Mouse (Mus musculus) midbrain, embryonic 11.5 days (tissue): Measurements from ENCODE around the gene Tbx10. TPM values are rescaled to one million over a fixed set of nuclear protein-coding genes. Genes with fewer than 3 reads are reported as not detected.
A peak's percentile ranks its signal among the peaks of the same experiment; 100 is the strongest.
"Not testable (repeated sequence)": the region's sequence is repeated elsewhere in the genome, so short reads cannot be mapped to it uniquely, and the experiment has no call there.

Experiments
- ATAC-seq: fragments of 200-750 bp; cut with Nextera tagmentation; 2 replicates; pipeline ENCODE4 v1.8.0; 2017; ENCODE audit warnings: moderate TSS enrichment, moderate library complexity; ENCODE audit not compliant: low FRiP score
- DNase-seq: peaks from one replicate; pipeline ENCODE4 v3.0.0; 2015; ENCODE audit warnings: low spot score; ENCODE audit errors: missing footprints
- H3K27ac ChIP-seq: fragments of 300-500 bp; sonication (generic); 2 replicates; pipeline ENCODE4 v1.5.1; 2014; ENCODE audit warnings: low read depth, low read length
- H3K27me3 ChIP-seq: fragments of 300-500 bp; sonication (generic); 2 replicates; pipeline ENCODE4 v1.6.1; 2014; ENCODE audit warnings: mild to moderate bottlenecking, low read length, moderate library complexity, mixed read lengths; ENCODE audit not compliant: control insufficient read depth, insufficient read depth
- H3K36me3 ChIP-seq: fragments of 300-500 bp; sonication (generic); 2 replicates; pipeline ENCODE4 v1.6.1; 2014; ENCODE audit warnings: mild to moderate bottlenecking, low read length, moderate library complexity, mixed read lengths; ENCODE audit not compliant: control insufficient read depth, insufficient read depth
- H3K4me1 ChIP-seq: fragments of 300-500 bp; sonication (generic); 2 replicates; pipeline ENCODE4 v1.6.1; 2014; ENCODE audit warnings: low read length; ENCODE audit not compliant: control insufficient read depth, insufficient read depth
- H3K4me2 ChIP-seq: fragments of 300-500 bp; sonication (generic); 2 replicates; pipeline ENCODE4 v1.6.1; 2014; ENCODE audit warnings: mild to moderate bottlenecking, moderate library complexity
- H3K4me3 ChIP-seq: fragments of 300-500 bp; sonication (generic); 2 replicates; pipeline ENCODE4 v1.5.1; 2014; ENCODE audit warnings: low read depth, low read length
- H3K9ac ChIP-seq: fragments of 300-500 bp; sonication (generic); 2 replicates; pipeline ENCODE4 v1.6.1; 2014; ENCODE audit warnings: low read length
- H3K9me3 ChIP-seq: fragments of 300-500 bp; sonication (generic); 2 replicates; pipeline ENCODE4 v1.6.1; 2016; ENCODE audit warnings: low read length; ENCODE audit not compliant: control insufficient read depth
- WGBS: fragments of 180-500 bp; shearing (Covaris S2); extraction: QIAGEN DNeasy Blood & Tissue Kit; methylation state at CpG from one replicate; pipeline ENCODE4 v1.1.7; 2014; 5-methylcytosine and 5-hydroxymethylcytosine counted together
- polyA plus RNA-seq: library from polyadenylated mRNA; unstranded; fragments of >200 nt; fragmentation: Nextera tagmentation; extraction: Ambion mirVana; gene quantifications from 2 replicates; pipeline ENCODE4 v1.2.1, GENCODE M21; 2014

The Tbx10 gene
- polyA plus RNA-seq, 1 experiment from 2014 or later: not detected

DNA sequence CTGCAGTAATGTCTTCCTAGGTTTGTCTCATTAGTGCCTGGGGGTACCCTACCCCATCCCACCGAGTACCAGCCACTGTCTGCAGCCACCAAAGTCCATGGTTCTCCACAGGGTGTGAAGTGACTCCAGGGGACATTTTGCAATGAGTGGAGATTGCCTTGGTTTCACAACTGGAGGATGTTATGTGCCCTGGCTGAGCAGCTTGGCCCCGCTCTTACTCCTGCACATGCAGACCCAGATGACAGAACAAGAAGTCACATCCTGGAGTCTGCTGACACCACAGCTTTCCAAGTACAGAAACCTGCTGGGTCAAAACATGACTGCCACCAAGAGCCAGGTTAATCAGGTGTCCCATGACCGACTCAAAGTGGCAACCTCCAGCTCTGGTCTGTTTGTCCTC, 37.5 kb upstream of the Tbx10 start:
- 82% methylated on average over 3 of the region's 3 CpGs for WGBS
- H3K27me3 ChIP-seq: no peaks in the 10 kb centered on the region
- DNase-seq: peak; percentile 39
- no peaks in the 10 kb centered on the region for H3K9me3 ChIP-seq
- H3K27ac ChIP-seq: no peak overlapping the region
- no peak for ATAC-seq
- no peak overlapping the region for H3K9ac ChIP-seq
- no peak overlapping the region for H3K4me3 ChIP-seq
- no peaks in the 10 kb centered on the region for H3K36me3 ChIP-seq
- H3K4me1 ChIP-seq: no peaks in the 10 kb centered on the region
- H3K4me2 ChIP-seq: no peak overlapping the region

- H3K4me2 ChIP-seq: no peak overlapping the region
- H3K9me3 ChIP-seq: no peaks in the 10 kb centered on the region
- no peaks in the 10 kb centered on the region for H3K27me3 ChIP-seq
- DNase-seq: no peak
- H3K9ac ChIP-seq: no peak overlapping the region
- H3K4me3 ChIP-seq: no peak overlapping the region
- no peaks in the 10 kb centered on the region for H3K36me3 ChIP-seq
- no peaks in the 10 kb centered on the region for H3K4me1 ChIP-seq
- H3K27ac ChIP-seq: no peak overlapping the region
- 59% methylated on average over 4 of the region's 4 CpGs for whole genome bisulfite sequencing
- no peak for ATAC-seq
Observed at GRCm38 (mm10) chr19:3955804-3956203, 36.7 kb upstream of the Tbx10 start.

DNA sequence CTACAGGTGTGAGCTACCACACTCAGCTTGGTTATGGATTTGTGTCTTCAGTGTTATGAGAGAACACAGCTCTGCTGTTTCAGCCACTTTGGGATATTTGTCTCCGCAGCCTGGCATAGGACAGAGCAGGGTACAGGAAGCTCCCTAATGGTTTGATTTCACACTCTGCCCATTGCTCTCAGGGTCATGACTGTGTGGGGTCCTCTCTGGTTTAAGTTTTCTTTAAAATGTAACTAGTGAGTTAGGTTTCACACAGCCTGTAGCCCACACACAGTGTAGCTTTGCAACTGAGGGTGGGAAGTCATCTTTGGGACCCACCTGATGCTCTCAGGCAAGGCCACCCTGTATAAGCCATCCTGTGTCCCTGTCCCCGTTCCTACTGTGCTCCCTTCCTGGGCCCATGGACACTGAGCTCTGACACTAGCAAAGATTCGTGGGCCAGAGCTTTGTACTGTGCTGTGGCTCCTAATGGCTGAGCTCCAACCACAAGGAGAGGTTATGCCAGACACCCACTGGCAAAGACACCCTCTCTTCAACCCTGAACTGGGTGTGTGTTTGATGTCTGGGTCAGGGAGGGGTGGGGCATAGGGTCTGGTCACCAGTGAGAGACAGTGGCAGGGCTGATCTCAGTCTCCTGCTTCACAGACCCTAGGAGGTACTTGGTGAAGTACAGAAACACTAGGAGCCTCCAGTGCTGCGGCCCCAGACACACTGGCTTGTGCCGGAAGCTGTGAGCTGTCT, 35.1 kb upstream of the Tbx10 start:
- not testable (repeated sequence) for ATAC-seq, H3K27me3 ChIP-seq, H3K36me3 ChIP-seq, H3K9ac ChIP-seq, H3K4me2 ChIP-seq, H3K4me3 ChIP-seq, H3K27ac ChIP-seq, H3K4me1 ChIP-seq, H3K9me3 ChIP-seq
- peak; percentile 17 for DNase-seq
- 75% methylated on average over 5 of the region's 5 CpGs for WGBS

- no peaks in the 10 kb centered on the region for H3K27me3 ChIP-seq
- no peak for ATAC-seq
- no peak for DNase-seq
- H3K4me2 ChIP-seq: no peak within 1 kb of the TSS
- no peaks in the 10 kb centered on the region for H3K9me3 ChIP-seq
- H3K36me3 ChIP-seq: no peaks in the 10 kb centered on the region
- WGBS: 79% methylated on average over 4 of the region's 4 CpGs
- no peak within 1 kb of the TSS for H3K4me3 ChIP-seq
- H3K27ac ChIP-seq: no peak within 1 kb of the TSS
- H3K4me1 ChIP-seq: no peaks in the 10 kb centered on the region
- no peak within 1 kb of the TSS for H3K9ac ChIP-seq
Observed at GRCm38 (mm10) chr19:3958470-3958869, 34.1 kb upstream of the Tbx10 start, which contains the start of gene Aldh3b3. TSS of gene Aldh3b3 (plus strand) at chr19:3958645.

DNA sequence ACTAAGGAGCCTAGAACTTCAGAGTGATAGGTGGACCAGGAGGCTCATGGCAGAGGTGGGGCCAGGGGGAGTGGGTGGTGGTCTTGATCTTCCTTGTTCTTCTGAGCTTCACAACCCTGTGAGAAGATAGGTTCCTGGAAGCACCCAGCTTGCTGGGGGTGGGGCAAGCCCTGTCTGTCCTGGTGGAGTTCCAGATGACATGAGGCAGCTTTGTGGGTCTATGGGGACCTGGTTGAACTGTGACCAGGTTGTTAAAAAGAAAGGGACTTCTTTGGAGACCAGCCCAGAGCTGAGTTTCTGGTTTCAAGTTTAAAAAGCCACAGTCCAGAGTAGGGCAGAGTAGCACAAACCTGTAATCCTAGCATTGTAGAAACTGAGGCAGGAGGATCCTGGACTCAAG, 33.5 kb upstream of the Tbx10 start:
- ATAC-seq (no peak), DNase-seq (no peak)
- Histone ChIP-seq H3K27me3 (no peaks in the 10 kb centered on the region), H3K4me2 (no peak overlapping the region), H3K4me1 (no peaks in the 10 kb centered on the region), H3K9ac (no peak overlapping the region), H3K27ac (no peak overlapping the region), H3K9me3 (no peaks in the 10 kb centered on the region), H3K4me3 (no peak overlapping the region), H3K36me3 (no peaks in the 10 kb centered on the region)

DNA sequence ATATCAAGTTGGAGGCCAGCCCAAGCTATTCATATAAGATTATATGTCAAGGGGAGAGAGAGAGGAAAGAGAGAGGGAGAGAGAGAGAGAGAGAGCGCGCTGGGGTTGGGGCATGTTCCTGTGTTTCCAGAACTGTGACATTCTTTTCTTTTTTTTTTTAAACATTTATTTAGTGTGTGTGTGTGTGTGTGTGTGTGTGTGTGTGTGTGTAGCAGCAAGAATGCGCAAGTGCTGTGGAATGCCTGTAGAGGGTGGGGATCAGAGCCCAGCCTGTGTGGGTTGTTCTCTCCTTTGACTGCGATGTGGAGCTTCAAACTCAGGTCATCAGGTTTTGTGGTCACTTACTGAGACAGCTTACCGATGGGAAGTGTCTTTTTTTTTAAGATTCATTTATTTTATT, 32.3 kb upstream of the Tbx10 start:
- Histone ChIP-seq H3K9ac (no peak overlapping the region), H3K4me1 (no peaks in the 10 kb centered on the region), H3K4me2 (no peak overlapping the region), H3K27me3 (no peaks in the 10 kb centered on the region), H3K27ac (no peak overlapping the region), H3K4me3 (no peak overlapping the region), H3K36me3 (no peaks in the 10 kb centered on the region), H3K9me3 (no peaks in the 10 kb centered on the region)
- no peak for DNase-seq
- no peak for ATAC-seq
- WGBS: 78% methylated on average over 5 of the region's 5 CpGs

DNA sequence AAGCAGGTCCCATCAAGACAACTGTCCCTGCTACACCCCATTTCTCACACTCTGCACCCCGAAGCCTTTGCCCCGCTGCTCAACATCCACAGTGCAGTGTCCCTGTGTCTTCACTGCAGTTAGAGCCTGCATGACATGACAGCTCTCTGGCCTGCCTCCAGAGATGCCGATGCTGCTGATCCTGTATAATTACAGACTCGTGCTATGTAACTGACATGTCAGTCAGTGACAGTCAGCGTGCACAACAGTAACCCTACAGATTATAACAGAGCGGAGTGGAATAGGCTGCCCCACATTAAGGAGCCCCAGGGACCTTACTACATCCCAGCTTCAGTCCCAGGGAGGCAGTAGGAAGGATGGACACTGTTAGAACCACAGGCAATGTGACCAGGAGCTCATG, 30.7 kb upstream of the Tbx10 start:
- not testable (repeated sequence) for ATAC-seq, H3K9ac ChIP-seq, H3K36me3 ChIP-seq, H3K27ac ChIP-seq, H3K4me1 ChIP-seq, H3K27me3 ChIP-seq, H3K4me3 ChIP-seq, H3K4me2 ChIP-seq, H3K9me3 ChIP-seq, DNase-seq
- 91% methylated on average over 6 of the region's 6 CpGs for WGBS

- no peaks in the 10 kb centered on the region for H3K4me1 ChIP-seq
- DNase-seq (no peak), ATAC-seq (no peak)
- H3K4me3 ChIP-seq: no peak overlapping the region
- H3K27ac ChIP-seq: no peak overlapping the region
- H3K9ac ChIP-seq: no peak overlapping the region
- H3K36me3 ChIP-seq: no peaks in the 10 kb centered on the region
- no peaks in the 10 kb centered on the region for H3K27me3 ChIP-seq
- 10% methylated on average over 2 of the region's 2 CpGs for WGBS
- no peaks in the 10 kb centered on the region for H3K9me3 ChIP-seq
- H3K4me2 ChIP-seq: no peak overlapping the region
Observed at GRCm38 (mm10) chr19:3962469-3962868, 30.1 kb upstream of the Tbx10 start.

- Histone ChIP-seq H3K27ac (no peak overlapping the region), H3K36me3 (no peaks in the 10 kb centered on the region), H3K27me3 (no peaks in the 10 kb centered on the region), H3K4me1 (no peaks in the 10 kb centered on the region), H3K9ac (no peak overlapping the region), H3K4me3 (no peak overlapping the region), H3K4me2 (no peak overlapping the region), H3K9me3 (no peaks in the 10 kb centered on the region)
- 78% methylated on average over 4 of the region's 4 CpGs for WGBS
- no peak for DNase-seq
- no peak for ATAC-seq
Observed at GRCm38 (mm10) chr19:3964030-3964429, 28.5 kb upstream of the Tbx10 start.
